Mouse (Mus musculus) cerebellum, adult 11-12 months (tissue): ENCODE measurements around the gene Olfr494.

Experiments used
- DNase-seq: peaks from one replicate; pipeline ENCODE4 v3.0.0; 2022

Gene Olfr494

DNA sequence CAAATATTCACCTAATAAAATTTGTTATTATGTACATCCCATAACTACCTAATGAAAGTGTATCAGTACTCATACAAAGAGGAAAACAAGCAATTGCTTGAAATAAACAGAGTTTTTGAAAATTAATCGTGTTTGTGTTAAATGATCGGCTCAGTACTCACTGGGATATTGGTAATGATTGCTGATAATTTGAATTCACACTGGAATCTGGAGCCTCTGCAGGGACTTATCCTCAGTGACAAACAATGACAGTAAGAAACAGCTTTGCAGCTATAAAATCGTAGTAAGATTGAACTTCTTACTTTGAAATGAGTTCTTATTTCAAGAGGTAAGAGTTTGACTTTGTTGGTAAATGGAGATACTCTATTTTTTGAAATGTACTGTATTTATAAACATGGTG is at the start of gene Olfr494:
Gene Olfr494, plus strand, starts transcription at position 301 of the 400 bp plus-strand sequence.
- DNase-seq: no peak

DNA sequence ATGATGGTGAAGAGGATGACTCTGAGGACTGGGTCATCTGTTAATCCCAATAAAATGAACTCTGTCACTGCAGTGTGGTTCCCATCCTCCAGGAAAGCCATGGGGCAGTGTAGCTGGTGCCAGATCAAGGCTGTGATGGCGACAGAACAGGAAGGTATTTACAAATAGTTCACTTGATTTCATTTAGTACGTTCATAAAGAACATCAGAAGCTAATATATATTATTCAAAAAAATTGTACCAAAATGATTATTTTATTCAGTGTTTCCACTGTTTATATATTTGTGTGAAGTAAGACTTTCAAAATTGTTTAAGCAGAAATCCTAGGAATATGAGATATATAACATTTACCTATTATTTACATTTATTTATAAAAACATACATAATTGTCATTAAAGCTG is 41.6 kb upstream of the Olfr494 start, which contains the start of gene Olfr492:
Gene Olfr492, minus strand, starts transcription at position 101 of the 400 bp plus-strand sequence.
- no peak for DNase-seq

DNA sequence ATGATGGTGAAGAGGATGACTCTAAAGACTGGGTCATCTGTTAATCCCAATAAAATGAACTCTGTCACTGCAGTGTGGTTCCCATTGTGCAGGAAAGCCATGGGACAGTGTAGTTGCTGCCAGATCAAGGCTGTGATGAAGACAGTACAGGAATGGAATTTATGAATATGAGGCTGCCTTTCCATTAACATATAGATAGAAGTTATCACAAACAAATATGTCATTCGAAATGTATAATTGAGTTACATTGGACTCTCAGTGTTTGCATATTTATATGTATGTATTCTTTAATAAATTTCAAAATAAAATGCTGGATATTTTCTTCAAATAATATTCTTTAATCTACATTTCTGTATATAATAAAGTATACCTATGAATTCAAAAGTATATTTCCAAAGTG is 18.3 kb upstream of the Olfr494 start, which contains the start of gene Olfr493:
Gene Olfr493, minus strand, starts transcription at position 101 of the 400 bp plus-strand sequence.
- DNase-seq: no peak

DNA sequence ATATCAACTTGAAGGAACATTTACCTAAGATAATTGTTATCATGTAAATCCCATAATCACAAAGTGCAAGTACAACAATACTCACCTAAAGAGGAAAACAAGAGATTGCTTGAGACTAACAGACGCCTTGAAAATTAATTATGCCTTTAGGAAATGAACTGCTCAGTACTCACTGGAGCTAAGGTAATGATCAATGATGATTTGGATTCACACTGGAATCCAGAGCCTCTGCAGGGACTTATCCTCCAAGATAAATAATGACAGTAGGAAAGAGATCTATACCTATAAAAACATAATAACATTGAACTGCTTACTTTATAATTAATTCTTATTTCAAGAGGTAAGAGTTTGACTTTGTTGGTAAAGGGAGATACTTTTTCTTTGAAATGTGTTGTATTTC is 27.7 kb downstream of the Olfr494 start, which contains the start of gene Olfr495:
Gene Olfr495, plus strand, starts transcription at position 301 of the 400 bp plus-strand sequence.
- no peak for DNase-seq
